Mouse (Mus musculus) cerebellum, adult 2 months (tissue): Measurements from ENCODE around the gene Cpa5.

Experiments
- CTCF ChIP-seq: fragments of 200-500 bp; IDR thresholded peaks from 2 replicates; pipeline ENCODE4 v1.5.1; 2011; ENCODE audit warnings: low read depth, mild to moderate bottlenecking, control low read depth, low read length, moderate library complexity, borderline replicate concordance; ENCODE audit not compliant: insufficient read depth
- POLR2A ChIP-seq: fragments of 200-500 bp; IDR thresholded peaks from 2 replicates; pipeline ENCODE4 v1.6.1; 2011; ENCODE audit warnings: low read length, control low read depth, borderline replicate concordance; ENCODE audit not compliant: insufficient read depth

GRCm38 (mm10) chr6:30628152-30628551, 17.3 kb downstream of the Cpa5 start:
- TF ChIP-seq POLR2A (no peak), CTCF (no peak)
